Mouse (Mus musculus): Measurements from ENCODE around the gene Samd14. TPM values are rescaled to one million over a fixed set of nuclear protein-coding genes. Genes with fewer than 3 reads are reported as not detected.

Gene Samd14
- polyA plus RNA-seq, 1 experiment from 2014 or later = 34.7 TPM

Other genes starting within 250 kb of the Samd14 start
- not detected in 2 replicates for gene Tmem92, start 227.2 kb upstream of the Samd14 start, polyA plus RNA-seq (2015; fragmentation: Nextera tagmentation; extraction: Ambion mirVana)
- gene Col1a1, start 73.7 kb upstream of the Samd14 start, polyA plus RNA-seq (2015; fragmentation: Nextera tagmentation; extraction: Ambion mirVana) = 65.0 and 89.1 TPM in 2 replicates
- not detected in 2 replicates for gene Hils1, start 42.3 kb upstream of the Samd14 start, polyA plus RNA-seq (2015; fragmentation: Nextera tagmentation; extraction: Ambion mirVana)
- gene Sgca, start 33.6 kb upstream of the Samd14 start, polyA plus RNA-seq (2015; fragmentation: Nextera tagmentation; extraction: Ambion mirVana) = 0.86 and 0.96 TPM in 2 replicates
- gene Ppp1r9b, start 18.8 kb upstream of the Samd14 start, polyA plus RNA-seq (2015; fragmentation: Nextera tagmentation; extraction: Ambion mirVana) = 7.1 and 7.6 TPM in 2 replicates
- 10.7 and 13.9 TPM in 2 replicates for gene Pdk2, start 31.5 kb downstream of the Samd14 start, polyA plus RNA-seq (2015; fragmentation: Nextera tagmentation; extraction: Ambion mirVana)
- gene Itga3, start 66.9 kb downstream of the Samd14 start, polyA plus RNA-seq (2015; fragmentation: Nextera tagmentation; extraction: Ambion mirVana) = 1.7 and 2.2 TPM in 2 replicates
- not detected in 2 replicates for gene Dlx3, start 110.2 kb downstream of the Samd14 start, polyA plus RNA-seq (2015; fragmentation: Nextera tagmentation; extraction: Ambion mirVana)
- gene Dlx4, start 136.4 kb downstream of the Samd14 start, polyA plus RNA-seq (2015; fragmentation: Nextera tagmentation; extraction: Ambion mirVana) = 0.07 and 0.13 TPM in 2 replicates

Data from liver, embryonic 16.5 days (tissue).